Mouse (Mus musculus): ENCODE data around the gene Kdsr.
A peak's percentile ranks its signal among the peaks of the same experiment; 100 is the strongest.

Gene Kdsr

GRCm38 (mm10) chr1:106690887-106691286, 68.6 kb downstream of the Kdsr start:
- no peak for DNase-seq

DNA sequence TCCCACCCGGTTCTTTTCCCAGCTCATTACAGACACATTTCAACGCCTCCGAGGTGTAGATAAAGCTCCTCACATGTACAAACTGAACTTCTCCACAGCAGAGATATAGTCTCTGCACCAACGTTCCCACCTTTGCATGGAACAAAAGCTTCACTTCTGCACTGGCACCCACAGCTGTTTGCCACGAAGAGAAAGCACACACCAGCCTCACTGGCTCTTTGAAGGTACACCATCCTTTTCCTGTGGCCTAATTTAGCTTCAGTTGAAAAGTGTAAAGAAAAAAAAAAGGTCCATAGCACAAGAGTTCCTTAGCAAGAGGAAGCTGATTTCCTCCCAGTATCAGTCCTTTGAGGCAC, 71.4 kb downstream of the Kdsr start:
- no peak for DNase-seq

GRCm38 (mm10) chr1:106687435-106688160, 71.9 kb downstream of the Kdsr start:
- DNase-seq = peak; percentile 78

GRCm38 (mm10) chr1:106685702-106686101, 73.8 kb downstream of the Kdsr start:
- DNase-seq = no peak

- no peak for DNase-seq
Measured at GRCm38 (mm10) chr1:106684546-106684945, 75.0 kb downstream of the Kdsr start.

GRCm38 (mm10) chr1:106682829-106683228, 76.7 kb downstream of the Kdsr start:
- DNase-seq = no peak

DNA sequence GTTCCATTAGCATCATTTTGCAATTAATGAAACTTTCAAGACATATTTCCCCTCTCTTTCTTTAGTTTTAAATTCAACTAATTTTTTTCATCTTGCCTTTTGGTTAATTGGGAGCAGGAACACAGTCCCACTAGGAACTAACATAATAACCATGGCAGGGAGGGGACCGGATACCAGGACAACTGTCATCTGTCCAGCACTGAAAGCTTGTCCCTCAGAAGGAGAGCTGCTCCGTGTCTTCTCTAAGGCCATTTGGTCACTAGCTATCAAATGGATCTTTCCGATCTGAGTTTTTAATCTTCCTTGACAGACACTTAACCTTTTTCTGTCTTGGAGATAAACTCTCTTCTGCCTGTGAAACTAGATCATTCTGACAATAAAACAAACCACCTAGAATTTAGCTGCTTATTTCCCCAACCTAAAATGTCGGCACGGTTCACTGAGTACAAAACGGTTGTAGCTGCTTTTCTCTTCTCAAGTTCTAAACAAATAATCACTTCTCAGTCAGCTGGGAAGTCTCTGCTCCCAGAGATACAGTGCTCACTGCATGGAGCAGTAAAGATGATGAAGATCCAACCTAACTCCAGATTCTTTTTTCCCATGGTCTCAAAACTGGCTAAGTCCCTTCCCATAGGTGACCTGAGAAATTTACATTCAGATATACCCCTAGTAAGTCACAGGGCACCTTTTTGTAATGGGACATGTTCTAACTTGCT, 79.6 kb downstream of the Kdsr start:
- no peak for DNase-seq

DNA sequence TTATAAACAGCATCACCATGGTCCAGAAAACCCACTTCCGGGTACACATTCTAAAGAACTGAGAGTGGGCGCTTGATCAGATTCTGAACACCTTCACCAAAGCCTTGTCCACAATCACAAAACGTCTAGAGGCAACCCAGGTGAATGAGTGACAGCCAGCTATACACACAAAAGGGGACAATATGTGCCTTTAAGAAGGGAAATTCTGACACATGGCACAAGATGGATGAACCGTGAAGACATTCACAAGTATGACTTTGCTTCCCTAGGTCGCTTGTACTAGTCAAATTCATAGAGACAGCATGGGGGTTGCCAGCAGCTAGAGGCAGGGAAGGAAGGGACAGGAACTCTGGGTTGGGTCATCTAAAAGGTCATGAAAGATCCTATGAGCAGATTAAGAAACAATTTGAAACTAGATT, 81.5 kb downstream of the Kdsr start:
- DNase-seq = no peak
